Mouse (Mus musculus): ENCODE data around the gene Il13. TPM values are rescaled to one million over a fixed set of nuclear protein-coding genes. Genes with fewer than 3 reads are reported as not detected.

Il13 gene
- total RNA-seq (2014; fragmentation: Nextera tagmentation) (not detected in 2 replicates), total RNA-seq (2017) (not detected in 2 replicates)

DNA sequence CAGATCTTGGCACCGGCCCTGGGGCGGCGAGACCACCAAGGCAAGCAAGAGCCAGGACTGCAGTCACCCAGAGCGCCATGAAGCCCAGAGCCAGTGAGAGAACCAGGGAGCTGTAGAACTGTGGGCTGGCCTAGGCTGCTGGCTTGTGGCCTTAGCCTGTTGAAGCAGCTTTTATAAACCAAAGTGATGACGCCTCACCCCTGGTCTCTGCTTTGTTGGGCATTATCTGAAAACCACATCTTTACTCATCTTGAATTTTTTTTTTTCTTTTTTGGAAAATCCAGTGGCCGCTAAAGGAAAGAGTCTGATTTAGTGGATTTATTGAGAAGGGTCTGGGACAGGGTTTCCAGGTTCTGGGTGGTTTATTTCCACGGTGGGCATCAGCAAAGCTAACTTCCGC lies at the start of gene Il13:
TSS of gene Il13 (minus strand) at position 147 of the 400 bp plus-strand sequence.
- ATAC-seq (replicated peaks; ENCODE audit: poor library complexity, severe bottlenecking) = no peak

DNA sequence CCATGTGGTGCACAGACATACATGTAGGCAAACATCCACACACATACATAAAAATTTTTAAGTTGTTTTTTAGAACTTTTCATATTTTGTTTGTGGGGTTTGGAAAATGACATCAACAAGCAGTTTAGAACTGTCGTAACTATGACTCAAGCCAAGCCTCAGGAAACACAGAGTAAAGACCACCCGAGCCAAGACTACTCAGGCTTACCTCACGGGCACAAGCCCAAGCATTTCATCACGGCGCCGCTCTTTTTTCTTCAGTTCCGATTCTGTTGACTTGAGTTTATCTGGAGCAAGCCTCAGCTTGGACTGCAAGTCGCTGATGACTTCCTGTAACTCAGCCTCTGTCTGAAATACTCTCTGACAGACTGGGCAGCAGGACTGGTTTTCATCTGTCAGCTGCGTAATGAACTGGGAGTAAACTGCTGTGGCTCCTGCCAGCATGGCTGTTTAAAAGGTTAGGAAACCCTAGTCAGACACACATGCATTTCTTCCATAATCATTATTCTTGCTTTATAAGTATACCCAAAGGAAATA lies 48.6 kb upstream of the Il13 start:
- ATAC-seq (replicated peaks; ENCODE audit: poor library complexity, severe bottlenecking) = no peak

DNA sequence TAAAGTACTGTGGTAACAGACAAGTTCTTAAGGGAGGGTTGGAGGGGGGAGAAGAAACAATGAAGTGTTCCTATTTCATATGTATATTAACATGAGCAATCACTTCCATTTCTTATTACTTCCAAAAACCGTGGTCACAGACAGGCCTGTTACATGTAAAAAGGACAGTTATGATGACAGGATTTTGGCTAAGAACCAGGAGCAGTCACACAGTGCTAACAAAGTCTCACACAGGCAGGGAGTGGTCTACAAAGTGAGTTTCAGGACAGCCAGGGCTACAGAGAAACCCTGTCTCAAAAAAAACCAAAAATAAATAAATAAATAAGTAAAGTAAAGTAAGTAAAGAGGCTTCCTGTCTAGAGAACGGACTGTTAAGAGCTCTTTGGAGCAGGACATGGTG lies 47.7 kb upstream of the Il13 start:
- no peak for ATAC-seq (replicated peaks; ENCODE audit: poor library complexity, severe bottlenecking)

DNA sequence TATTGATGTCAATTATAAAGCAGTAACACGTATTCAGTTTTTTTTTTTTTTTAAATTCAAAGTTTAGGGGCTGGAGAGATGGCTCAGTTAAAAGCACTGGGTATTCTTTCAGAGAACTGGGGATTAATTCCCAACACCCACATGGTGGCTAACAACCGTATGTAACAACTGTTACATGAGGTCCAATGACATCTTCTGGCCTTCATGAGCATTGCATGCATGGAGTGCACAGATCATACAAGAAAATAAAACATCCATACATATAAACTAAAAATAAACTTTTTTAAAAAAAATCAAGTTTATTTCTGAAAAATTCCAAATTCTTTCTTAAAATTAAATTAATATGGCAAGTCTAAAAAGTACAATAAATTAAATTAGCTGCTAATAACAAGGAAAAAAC lies 47.2 kb upstream of the Il13 start:
- ATAC-seq (replicated peaks; ENCODE audit: poor library complexity, severe bottlenecking) = no peak

DNA sequence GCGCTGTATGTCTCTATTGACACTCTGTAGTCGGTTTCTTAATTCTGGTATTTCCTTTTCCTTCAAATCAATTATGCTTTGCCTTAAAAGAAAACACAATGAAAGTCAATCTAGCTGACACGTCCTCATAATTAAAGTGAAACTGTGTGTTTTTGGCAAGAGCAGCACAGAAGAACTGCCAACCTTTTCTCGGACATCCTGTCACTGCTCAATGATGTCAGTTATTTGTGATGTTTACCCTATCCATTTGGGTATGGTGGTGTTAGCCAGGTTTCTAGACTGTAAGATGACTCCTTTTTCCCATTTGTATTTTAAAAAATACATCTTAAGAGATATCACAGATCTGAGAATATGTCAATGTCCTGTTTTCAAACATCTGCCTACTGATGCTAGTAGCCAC lies 45.6 kb upstream of the Il13 start:
- no peak for ATAC-seq (replicated peaks; ENCODE audit: poor library complexity, severe bottlenecking)

DNA sequence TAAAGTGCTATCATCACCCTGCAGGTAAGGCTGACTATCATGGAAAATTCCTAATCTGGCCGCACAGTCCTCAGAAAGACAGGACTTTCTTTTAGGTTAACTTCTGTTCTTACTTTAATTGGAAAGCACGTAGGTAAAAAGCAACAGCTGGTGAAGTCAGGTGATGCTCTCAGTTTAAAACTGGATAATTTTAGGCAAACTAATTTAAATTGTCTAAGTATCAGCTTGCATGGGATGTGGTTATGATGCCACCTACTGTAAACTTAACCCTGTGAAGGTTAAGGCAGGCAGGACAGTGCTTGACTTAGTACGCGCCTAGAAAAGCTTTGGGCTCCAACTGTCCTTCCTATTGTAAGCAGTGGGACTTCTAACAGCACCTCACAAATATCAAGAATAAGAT lies 36.9 kb upstream of the Il13 start:
- no peak for ATAC-seq (replicated peaks; ENCODE audit: poor library complexity, severe bottlenecking)

DNA sequence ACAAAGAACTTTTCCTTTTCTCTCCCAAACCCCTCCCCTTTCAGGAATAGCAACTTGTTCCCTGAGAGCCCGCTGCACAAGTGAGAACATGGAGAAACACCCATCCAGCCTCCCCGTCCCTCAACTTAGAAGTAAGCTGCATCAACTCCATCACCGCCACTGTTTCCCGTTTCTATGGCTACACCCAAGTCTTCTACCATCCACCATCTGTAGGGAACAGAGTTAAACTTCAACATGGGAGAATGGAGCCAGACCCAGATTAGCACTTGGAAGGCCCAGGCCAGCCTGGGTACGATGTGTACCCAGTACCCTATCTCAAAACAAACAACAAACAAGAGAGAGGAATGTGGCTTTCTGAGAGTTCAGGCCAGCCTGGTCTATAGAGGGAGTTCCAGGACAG lies 29.6 kb upstream of the Il13 start:
- ATAC-seq (replicated peaks; ENCODE audit: poor library complexity, severe bottlenecking) = no peak

DNA sequence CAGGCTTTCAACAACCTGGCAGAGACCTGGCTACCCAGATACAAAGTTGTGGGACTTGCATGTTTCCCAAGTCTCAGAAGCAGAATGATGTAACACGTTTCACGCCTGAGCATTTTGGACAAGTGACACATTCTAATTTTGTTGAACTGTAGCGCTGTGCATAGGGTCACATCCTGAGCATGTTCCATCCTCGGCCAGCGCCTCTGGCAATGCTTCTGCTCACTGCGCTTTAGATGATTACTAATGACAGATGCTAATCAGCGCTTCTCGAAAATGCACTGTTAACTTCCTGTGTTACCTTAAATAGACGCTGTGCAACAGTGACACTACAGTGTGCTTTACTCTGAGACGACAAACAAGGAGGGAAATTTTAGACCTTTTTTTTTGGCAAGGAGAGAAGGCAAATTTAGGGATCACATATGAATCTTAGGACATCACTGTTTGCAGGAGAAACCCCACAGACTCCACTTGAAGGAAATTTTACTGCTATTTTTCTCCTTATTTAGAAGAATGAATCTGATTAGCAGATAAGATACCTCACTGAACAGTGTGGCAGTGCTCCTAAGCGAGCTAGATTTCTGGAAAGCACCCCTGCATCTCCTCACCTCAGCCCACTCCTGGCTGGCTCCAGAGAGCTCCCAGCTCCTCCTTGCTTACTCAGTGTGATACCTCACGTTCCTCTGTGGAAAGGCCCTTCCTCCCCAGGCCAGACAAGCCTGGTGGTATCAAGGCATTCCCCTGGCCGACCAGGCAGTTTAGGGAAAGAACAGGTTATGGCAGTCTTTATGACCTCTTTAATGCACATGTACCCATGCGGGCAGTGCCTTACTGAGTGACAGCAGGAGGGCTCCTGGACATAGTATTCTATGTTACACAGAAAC lies 28.5 kb upstream of the Il13 start:
- ATAC-seq (replicated peaks; ENCODE audit: poor library complexity, severe bottlenecking) = peak; percentile 27; the same call in 1 of the 2 replicates

DNA sequence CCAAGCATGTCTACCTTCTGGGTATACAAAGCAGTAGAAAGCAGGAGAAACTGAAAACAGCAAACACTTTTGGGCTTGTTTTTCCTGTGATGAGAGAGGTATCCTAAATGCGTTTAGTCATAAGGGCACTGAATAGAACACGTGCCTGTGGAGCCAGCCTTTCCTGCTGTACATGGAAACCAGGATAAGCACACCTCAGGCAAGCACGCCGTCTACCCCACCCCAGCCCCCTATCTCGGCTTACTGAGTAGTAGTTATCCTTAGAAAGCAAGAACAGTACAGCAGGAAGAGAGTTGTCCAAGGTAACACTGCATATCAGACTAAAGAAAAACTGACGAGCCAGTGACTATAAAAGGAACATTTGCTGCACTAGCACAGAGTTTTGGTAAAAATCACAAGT lies 23.3 kb upstream of the Il13 start:
- no peak for ATAC-seq (replicated peaks; ENCODE audit: poor library complexity, severe bottlenecking)

DNA sequence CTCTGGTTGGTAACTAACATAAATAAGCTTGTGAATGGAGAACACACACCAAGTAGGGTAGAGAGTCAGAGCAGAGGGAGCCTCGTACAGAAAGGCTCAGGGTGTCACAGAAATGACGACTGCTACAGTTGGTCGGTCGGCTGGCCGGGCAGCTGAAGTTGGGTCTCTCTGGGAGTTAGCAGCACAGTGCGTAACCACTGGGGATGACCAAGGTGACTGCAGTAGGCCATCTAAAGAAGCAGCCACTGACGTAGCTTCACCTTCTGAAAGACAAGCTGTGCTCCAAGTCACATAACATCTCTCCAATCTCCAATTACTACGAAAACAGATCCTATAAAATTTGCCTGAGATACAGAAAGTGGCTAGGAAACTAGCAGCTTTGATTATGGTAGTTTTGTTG lies 22.9 kb upstream of the Il13 start:
- ATAC-seq (replicated peaks; ENCODE audit: poor library complexity, severe bottlenecking) = no peak

DNA sequence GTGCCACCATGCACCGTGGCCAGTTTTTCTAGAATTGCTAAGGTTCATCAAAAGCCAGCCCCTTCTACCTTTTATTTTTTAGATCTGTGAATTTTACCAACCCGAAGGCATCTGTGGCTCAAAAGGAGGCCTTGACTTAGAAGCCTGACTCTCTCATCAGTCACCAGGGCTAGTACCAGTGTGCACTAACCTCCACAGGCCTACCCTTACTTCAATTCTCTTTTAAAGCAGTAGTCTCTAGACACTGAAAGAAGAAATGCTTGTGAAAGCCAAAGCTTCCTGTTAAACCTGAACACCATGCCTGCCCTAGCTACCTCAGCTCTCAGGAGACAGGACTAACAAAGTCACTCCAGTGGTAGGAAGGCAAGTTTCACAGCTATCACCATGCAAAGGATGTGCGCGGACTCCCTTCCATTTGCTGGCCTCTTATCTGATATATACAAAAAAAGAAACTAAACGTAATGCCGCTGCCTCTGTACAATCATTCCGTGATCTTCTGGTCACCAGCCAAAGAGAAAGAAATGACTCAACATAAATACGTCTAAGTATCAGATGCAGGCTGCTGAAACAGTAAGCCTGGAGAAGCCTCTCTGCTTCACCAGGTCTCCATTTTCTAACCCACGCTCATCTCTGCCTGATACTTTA lies 22.2 kb upstream of the Il13 start:
- no peak for ATAC-seq (replicated peaks; ENCODE audit: poor library complexity, severe bottlenecking)

DNA sequence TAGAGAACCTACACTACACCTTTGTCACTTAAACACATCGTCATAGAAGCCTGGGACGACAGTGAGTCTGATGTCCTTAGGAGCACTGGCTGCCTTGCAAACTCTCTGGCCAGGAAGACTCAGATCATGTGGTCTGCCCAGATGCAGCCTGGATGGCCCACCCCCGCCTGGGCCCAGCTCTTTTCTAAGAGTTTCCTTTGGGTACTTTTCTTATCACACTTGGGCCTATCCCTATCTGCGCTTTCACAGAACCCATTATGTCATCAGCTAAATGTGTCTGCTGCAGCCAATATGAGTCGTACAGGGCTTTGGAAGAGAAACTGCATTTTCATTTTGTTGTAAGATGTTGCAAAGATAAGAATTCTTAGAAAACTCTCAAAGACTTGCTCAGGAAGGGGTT lies 20.5 kb upstream of the Il13 start:
- ATAC-seq (replicated peaks; ENCODE audit: poor library complexity, severe bottlenecking) = no peak; the same call in 1 of the 2 replicates

DNA sequence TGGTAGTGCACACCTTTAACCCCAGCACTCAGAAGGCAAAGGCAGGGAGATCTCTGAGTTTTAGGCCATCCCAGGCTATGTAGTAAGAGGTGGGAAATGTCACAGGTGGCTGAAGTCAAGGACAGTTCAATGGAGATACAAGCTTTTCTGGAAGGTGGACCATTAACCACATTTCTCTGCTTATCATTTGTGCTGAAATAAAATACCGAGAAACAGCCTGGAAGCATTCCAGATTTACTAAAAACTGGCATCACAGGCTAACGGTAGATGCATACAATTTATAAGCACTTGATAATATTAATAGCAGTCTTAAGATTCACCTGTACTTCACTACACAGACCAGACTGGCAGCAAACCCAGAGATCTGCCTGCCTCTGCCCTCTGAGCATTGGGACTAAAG lies 17.9 kb upstream of the Il13 start:
- no peak for ATAC-seq (replicated peaks; ENCODE audit: poor library complexity, severe bottlenecking)

DNA sequence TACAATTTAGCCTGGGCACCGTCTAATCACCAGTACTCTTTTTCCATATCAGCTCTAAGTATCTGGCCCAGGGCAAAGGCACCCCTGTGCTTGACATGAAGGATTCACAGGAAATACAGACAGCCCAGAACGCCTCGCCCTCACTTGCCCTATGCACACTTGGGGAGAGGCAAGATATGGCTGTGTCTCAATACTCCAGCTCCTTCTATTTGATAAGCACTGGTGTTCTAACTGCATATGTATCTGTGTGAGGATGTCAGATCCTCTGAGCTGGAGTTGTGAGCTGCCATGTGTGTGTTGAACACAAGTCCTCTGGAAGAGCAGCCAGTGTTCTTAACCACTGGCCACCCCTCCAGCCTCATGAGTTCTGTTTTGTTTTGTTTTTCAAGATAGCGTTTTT lies 16.9 kb upstream of the Il13 start:
- ATAC-seq (replicated peaks; ENCODE audit: poor library complexity, severe bottlenecking) = no peak

DNA sequence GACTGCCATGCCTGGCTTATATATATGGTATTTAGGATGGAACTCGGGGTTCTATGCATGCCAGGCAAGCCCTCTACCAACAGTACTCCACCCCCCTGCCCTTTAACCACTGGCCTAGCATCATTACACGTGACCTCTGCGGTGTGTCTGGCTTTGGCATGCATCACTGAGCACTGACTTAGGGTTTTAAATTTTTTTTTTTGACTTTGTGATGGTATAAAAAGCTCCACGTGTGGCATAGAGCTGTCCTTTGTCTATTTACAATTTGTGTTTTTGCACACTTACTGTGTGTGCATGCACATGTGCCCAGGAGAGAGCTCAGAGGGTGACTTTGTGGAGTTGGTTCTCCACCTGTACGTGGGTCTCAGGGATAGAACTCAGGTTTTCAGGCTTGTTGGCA lies 9.5 kb upstream of the Il13 start:
- ATAC-seq (replicated peaks; ENCODE audit: poor library complexity, severe bottlenecking) = no peak

DNA sequence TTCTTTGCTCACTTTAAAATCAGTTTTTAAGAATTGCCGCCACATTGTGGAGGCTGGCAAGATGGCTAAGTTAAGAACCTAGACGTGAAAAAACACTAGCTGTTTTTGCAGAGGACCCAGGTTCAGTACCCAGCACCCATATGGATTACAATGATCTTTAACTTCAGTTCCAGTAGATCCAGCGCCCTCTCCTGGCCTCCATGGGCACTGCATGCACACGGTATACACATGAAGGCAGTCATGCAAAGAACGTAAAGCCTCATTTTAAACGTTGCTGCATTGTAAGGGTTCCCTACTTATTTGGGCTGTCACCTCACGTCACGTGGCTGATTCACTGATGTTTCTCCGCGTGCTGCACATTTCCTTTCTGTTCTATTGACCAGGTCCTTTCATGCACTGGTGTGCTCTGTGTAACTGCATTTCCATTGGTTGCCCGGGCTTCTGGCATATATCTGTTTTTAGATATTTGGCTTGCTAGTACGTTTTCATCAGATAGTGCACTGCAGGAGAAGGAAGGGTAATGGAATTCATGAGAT lies 8.3 kb upstream of the Il13 start:
- ATAC-seq (replicated peaks; ENCODE audit: poor library complexity, severe bottlenecking) = no peak

DNA sequence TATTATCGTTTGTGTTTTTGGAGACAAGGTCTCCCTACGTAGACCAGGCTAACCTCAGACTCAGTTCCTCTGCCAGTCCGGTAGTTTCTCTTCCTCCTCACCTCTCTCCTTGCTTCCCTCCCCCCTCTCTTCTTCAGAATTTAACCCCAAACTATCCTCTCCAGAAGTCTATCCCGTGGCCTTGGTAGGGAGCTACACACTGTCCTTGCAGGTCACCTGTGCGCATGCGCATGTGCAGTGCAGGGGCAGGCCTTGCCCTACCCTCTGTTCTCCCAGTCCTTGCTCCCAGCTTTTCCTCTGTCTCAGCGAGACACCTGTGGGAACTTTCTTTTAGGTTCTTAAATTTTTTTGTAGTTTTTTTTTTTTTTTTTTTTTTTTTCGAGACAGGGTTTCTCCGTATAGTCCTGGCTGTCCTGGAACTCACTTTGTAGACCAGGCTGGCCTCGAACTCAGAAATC lies 3.3 kb upstream of the Il13 start:
- peak; percentile 38; the same call in 1 of the 2 replicates for ATAC-seq (replicated peaks; ENCODE audit: poor library complexity, severe bottlenecking)

DNA sequence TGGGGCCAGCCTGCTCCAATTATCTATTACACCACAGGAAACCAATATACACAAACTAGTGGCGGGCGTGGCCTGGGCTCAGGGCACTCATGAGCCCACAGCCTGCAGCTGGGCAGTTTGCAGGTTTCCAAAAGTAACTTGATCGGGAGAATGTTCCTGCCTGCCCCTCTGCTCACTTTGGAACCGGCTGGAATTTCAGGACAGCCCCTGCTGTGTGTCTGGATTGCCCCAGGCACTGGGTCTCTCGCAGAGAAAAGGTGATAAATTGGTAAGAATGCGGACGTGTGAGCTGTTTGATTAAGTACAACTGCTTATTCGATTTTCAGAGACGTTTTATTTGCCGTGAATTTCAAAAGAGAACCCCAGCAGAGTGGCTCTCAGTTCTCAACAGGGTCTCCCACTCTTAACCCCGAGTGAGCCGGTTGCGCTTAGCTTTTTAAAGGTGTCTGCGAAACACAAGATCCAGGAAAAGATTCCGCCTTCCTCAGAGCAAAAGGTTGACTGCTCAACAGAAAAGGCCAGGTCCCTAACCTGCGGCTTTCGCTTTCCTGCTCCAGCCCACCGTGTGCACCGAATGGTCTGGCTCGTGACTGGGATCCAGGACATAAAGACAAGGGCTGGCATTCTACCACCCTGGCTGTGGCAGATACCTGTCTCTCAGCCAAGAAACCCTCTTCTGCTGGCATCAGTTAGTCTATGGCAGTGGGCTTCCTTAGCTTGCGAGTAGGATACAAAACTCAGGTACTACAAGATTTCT lies 2.7 kb upstream of the Il13 start:
- no peak for ATAC-seq (replicated peaks; ENCODE audit: poor library complexity, severe bottlenecking)

DNA sequence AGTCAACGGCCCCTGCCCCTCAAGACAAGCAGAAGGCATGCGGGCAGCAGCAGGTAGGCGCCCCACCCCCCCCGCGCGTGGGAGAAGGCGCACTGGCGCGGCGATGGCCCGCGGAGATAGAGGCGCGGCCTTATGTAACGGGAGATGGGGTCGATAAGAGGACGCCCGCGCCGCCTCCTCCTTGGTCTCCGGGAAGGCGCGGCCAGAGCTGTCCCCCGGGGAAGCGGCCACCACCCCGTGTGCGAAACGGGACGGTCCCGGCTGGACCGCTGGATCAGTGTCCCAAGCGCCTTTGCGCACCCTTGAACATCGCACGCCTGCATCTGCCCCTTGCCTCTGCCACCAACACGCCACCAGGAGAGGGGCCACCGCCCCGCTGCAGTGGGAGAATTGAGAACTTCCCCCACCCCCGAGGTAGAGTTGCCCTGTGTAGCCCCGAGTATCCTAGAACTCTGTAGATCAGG lies 1.7 kb upstream of the Il13 start:
- peak; percentile 46 for ATAC-seq (replicated peaks; ENCODE audit: poor library complexity, severe bottlenecking)

DNA sequence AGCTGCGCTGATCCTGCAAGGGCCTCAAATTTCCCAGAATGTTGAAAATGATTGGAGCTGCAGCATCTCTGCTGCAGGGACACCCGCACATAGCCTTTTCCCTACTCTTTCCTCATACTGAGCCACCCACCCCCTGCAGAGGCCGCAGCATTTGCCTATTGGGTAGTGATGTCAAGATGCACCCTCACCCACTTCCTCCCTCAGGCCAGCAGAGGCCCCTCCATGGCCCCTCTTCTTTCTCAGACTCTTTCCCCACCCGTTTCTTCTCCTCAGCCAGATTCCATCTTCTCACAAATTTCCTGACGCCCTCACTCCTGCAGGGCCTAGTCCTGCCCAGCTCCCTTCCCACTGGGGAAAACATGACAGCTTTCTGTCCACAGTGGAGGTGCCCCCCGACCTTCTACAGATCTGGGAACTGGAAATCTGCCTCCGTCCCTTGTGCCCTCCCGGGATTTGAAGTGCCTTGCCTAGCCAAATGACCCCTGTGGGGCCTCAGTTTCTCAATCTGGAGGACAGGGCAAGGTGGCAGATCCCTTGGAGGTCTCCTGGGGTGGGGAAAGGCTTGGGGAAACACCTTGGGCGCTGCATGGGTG lies 1.2 kb upstream of the Il13 start:
- ATAC-seq (replicated peaks; ENCODE audit: poor library complexity, severe bottlenecking) = 0 out of 2 replicates have a peak, but pooled peaks have one; percentile 37
